Mouse (Mus musculus) splenic B cell, adult 2 months (primary cell): ENCODE measurements around the gene Rhobtb3.

Source experiments
- DNase-seq: peaks from one replicate; pipeline ENCODE4 v3.0.0-alpha.2; 2011; ENCODE audit warnings: low read depth, low spot score
- H3K27me3 ChIP-seq: 2 replicates; pipeline ENCODE4 v1.6.1; 2012; ENCODE audit warnings: mild to moderate bottlenecking, low read length, moderate library complexity, mixed read lengths; ENCODE audit not compliant: control insufficient read depth, poor library complexity, insufficient read depth, severe bottlenecking
- H3K36me3 ChIP-seq: 2 replicates; pipeline ENCODE4 v1.6.1; 2012; ENCODE audit warnings: mild to moderate bottlenecking, low read length, moderate library complexity, mixed read lengths; ENCODE audit not compliant: control insufficient read depth, poor library complexity, insufficient read depth, severe bottlenecking

The Rhobtb3 gene

DNA sequence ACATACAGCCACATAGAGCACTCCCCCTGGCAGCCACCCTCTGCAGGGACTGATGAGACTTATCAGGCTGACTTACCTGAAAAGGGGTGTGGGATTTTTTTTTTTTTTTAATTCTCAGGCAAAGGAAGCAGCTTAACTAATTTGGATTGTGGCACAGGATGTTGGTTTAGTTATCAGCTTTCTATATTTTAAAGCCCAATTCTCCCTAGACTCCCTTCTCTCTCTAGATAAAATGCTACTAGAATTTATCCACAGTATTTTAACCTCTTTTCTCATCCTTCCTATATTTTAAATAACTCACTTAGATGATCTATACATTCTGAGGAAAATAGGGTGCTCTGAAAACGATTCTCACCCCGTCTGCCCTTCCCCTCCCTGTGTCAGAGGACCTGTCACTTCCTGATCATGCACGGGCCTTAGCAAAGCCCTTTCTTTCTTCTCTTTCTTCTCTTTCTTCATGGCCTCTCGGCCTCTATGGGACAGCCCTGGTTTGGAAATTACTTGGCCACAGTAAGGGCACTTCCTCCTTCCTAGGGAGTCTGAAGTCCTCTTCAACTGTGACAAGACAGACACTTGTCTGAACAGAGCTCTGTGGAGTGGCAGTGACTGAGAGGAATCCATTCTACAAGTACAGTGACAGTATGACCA lies 98.1 kb downstream of the Rhobtb3 start:
- Histone ChIP-seq H3K36me3 (no peaks in the 10 kb centered on the region), H3K27me3 (no peaks in the 10 kb centered on the region)
- DNase-seq: peak; percentile 27

DNA sequence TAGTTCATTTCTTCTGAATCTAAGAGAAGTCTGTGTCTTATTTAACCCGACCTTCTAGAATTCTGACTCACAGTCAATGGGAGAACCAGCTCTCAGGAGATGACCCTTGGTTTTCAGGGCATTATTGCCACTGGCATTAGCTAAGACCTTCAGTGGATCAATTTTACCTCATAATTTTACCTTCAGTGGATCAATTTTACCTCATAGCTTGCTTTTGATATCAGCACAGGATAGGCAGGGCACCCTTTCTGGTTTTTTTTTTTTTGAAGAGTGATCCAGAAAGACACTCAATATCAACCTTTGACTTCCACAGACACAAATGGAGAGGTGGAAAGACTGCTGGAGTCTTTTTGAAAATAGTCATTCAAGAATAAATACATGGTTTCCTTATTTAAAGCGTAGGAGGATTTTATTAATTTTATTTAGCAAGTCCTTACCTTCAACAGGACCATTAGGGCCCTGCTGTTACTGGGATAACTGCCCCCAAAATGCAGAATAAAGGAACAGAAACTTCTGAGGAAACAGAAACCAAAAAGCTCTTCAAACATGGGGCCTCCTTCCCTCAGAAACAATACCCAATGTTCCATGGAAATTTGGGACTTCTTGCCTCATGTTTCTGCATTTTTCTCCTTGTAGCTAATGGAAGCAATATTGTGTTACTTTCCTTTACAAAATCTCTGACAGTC lies 98.7 kb downstream of the Rhobtb3 start:
- H3K27me3 ChIP-seq: no peaks in the 10 kb centered on the region
- H3K36me3 ChIP-seq: no peaks in the 10 kb centered on the region
- DNase-seq: no peak

DNA sequence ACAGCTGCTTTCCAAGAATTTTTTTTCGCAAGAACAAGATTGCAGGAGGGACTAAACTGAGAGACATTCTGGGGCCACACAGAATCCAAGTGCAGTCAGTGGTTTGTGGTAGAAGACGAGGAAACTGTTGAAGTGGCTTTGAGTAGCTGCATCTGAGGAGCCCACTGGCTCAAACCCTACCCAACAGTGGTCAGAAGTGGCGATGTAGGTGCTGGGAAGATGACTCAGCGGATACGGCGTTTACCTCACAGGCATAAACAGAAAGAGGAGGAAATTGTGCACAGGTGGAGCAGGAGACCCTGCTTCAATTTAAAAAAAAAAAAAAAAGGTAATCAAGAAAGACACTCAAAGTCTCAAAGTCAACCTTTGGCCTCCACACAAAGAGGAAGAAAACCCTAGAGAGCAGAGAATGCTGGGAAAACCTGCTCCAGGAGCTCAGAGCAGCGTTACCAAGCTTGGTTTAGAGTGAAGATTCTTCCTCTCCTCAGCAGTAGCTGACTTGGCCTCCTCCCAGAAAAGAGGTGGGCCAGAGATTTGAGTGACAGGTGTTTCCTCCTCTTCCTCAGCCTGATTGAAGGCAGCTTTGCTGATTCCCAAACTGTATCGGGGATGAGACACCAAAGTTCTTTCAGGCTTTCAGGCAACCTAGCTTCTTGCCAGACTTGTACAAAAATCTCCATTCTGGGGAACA lies 99.6 kb downstream of the Rhobtb3 start:
- Histone ChIP-seq H3K36me3 (no peaks in the 10 kb centered on the region), H3K27me3 (no peaks in the 10 kb centered on the region)
- DNase-seq: peak; percentile 12

DNA sequence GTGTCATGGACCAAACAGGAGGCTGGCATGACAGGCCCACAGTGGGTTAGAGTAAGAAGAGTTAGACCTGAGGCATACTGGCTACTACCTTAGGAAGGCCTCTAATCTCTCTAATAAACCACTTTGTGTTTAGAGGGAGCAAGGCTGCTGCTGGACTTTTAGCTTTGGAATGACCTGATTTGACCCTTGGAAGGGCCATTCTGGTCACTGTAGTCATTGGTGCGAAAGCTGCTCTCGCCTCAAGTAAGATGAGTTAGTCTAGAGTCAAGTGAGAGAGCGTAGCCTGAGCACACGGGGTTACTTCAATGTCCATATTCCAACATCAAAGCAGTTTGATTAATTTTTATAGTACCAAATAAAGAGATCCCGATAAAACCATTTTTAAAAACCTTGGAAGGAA lies 100.4 kb downstream of the Rhobtb3 start:
- no peak for DNase-seq
- H3K27me3 ChIP-seq: no peaks in the 10 kb centered on the region
- no peaks in the 10 kb centered on the region for H3K36me3 ChIP-seq

DNA sequence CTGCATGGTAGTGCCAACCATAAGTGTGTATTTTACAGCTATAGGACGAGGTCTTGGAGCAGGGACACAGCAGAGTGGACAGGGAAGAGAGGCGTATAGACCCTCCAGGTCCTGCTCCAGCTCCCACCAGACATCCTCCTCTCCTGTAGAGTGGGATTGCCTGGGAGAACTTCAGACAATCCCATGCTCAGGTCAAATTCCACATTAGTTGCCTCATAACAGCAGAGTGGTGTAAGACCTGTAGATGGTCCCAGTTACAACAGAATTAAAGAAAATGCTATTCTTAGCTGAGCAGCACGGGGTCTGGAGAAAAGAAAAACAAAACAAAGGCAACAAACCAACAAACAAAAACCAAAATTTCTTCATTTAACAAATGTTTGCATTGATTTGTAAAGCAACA lies 101.8 kb downstream of the Rhobtb3 start:
- Histone ChIP-seq H3K36me3 (no peaks in the 10 kb centered on the region), H3K27me3 (no peaks in the 10 kb centered on the region)
- DNase-seq: no peak

DNA sequence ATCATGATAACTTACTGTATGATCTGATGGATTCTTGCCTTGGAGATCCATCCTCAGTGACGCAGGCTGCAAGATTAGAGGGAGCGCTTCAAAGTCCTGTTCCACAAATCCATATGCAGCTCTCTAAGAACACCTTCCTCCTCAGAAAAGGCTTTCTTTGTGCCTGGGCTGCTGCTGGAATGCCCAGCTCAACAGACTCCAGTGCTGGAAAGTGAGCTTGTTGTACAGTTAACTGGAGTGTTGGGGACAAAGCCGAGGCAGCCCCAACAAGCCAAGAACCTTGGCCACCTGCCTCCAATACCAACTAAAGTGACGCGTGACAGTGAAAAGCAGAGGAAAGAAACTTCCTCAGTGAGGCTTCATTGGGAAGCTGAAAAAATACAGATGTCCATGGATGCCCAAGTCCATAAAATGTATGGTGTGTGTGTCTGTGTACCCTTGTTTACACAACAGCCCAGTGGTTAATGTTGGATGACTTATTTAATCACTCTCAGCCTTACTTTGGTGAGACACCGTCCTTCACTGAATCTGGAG lies 102.9 kb downstream of the Rhobtb3 start:
- no peak for DNase-seq
- Histone ChIP-seq H3K36me3 (no peaks in the 10 kb centered on the region), H3K27me3 (no peaks in the 10 kb centered on the region)

DNA sequence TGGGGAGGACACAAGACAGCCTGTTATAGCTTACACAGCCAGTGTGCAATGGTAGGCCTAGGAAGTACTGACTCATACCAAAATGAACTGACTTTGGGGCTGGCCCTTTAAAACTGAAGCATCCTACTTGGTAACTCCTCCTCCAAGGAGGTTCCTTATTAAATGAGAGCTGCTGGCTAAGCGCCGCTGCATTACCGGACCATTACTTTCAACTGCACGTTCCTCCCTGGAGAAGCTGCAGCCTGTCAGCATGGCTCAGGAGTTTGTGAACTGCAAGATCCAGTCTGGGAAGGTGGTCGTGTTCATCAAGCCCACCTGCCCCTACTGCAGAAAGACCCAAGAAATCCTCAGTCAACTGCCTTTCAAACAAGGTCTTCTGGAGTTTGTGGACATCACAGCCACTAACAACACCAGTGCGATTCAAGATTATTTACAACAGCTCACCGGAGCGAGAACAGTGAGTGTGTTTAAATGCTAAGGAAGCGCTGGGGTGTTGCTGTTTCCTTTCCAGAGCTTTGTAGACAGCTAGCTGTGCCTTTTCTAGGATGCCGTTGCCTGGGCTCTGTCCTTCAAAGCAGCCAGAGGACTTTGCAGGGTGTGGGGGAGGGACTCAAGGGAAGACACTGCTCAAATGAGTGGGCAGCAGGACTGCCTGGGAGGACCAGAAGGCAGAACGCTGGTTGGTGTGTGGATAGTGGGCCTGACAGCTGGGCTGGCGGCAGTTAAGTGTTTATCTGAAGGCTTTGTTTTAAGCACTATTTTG lies 103.8 kb downstream of the Rhobtb3 start, which contains the start of gene Glrx:
TSS of gene Glrx (plus strand) at position 150 of the 763 bp plus-strand sequence.
- DNase-seq: peak; percentile 69
- H3K36me3 ChIP-seq: no peaks in the 10 kb centered on the region
- H3K27me3 ChIP-seq: no peaks in the 10 kb centered on the region

DNA sequence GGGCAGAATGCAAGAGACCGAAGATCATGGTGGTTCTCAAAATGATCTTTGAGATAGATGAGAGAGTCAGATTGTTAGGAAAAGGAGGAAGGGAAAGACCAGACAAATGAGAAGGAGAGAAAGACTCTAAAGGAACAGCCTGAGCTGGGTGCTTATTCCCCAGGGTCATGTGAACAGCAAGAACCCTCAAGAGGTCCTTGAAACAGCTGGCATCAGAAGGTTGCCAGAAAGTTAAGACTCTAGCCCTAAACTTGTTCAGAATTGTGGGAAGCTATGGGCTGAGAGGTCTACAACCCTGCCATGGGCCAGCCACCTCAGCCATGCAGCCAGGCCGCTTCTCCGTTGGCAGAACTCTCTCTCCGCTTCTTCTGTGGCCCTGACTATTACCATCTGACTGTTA lies 105.2 kb downstream of the Rhobtb3 start:
- DNase-seq: no peak
- Histone ChIP-seq H3K36me3 (no peaks in the 10 kb centered on the region), H3K27me3 (no peaks in the 10 kb centered on the region)

DNA sequence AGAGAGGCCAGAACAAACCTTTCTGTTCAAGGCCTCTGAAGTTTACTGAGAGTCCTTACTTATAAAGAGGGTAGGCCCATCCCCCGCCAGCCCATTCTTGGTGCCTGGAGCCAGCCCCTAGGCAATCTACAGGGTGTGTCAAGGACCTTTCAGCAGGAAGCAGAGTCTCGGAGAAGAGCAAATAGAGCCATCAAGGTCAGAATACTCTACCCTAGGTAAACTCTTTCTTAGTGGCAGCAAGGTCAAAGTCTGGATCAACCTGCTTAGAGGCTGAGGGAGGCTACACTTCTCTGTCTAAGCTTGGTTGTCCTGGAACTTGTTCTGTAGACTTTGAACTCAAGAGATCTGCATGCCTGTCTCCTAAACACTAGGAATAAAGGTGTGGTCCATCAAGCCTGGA lies 108.3 kb downstream of the Rhobtb3 start:
- no peak for DNase-seq
- Histone ChIP-seq H3K36me3 (no peaks in the 10 kb centered on the region), H3K27me3 (no peaks in the 10 kb centered on the region)

DNA sequence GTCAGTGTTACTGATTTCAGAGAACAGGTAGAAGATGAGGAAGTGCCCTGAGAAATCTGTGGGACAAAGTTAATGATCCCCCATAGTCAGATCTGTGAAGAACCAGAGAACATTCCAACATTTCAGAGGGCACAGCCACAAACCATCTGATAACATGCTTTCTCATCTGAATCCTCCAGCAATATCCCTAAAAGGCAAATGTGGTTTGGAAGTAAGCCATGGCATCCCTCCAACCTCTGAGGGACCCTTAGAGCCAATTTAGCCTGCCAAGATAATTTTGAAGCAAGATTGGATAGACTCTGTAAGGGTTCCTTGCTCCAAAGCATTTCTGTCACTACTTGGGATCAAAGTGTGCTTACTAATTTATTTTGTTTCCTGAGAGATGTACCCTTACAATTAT lies 110.2 kb downstream of the Rhobtb3 start:
- no peaks in the 10 kb centered on the region for H3K36me3 ChIP-seq
- H3K27me3 ChIP-seq: no peaks in the 10 kb centered on the region
- DNase-seq: no peak

DNA sequence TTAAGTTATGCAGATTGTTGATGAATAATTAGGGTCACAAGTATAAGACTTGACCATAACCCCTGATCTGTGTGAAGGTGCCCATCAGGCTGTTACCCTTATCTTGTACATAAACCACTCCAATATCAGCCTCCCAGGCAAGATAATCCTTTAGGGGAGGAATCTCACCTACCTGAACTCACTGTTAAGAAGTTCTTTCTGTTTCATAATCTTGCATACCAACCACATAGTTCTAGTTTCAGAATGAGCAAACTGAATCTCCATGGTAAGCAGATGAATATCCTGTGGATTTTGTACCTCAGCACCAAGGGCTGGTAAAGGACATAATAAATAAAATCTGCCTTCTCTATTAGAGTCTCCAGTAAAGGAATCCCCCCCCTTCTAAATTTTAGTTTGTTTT lies 111.0 kb downstream of the Rhobtb3 start:
- Histone ChIP-seq H3K27me3 (no peaks in the 10 kb centered on the region), H3K36me3 (no peaks in the 10 kb centered on the region)
- no peak for DNase-seq

DNA sequence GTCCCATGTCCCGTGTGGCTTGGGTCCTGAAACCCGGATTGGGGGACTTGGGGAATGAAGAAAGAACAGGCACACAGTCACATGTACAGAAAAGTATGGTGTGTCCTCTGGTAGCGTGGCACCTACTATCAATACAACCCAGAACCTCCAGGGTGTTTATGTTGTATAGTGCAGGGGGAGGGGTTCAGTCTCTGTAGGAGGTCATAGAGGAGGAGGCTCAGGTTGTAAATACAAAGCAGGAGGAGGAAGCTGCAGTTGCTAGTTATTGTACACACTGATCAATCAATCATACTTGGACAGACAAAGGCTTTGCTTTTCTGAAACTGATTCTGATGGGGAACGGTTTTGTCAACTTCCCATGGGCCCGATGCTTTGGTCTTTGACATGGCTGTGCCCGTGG lies 112.0 kb downstream of the Rhobtb3 start:
- DNase-seq: no peak
- Histone ChIP-seq H3K36me3 (no peaks in the 10 kb centered on the region), H3K27me3 (no peaks in the 10 kb centered on the region)

DNA sequence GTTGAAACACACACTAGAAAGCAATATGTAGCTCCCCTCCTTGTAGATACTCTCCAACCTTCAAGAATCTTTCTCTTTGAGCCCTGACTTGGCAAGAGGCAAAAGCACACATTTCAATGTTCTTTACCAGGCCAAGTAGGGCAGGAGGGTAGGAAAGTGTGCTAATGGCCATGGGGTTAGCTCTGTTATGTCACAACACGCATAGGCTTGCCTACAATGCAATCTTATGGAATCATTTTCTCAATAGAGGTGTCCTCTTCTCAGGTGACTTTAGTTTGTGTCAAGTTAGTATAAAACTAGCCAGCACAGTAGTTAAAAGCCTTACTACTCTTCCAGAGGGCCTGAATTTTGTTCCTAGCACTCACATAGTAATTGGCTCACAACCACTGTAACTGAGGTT lies 113.0 kb downstream of the Rhobtb3 start:
- no peak for DNase-seq
- Histone ChIP-seq H3K27me3 (no peaks in the 10 kb centered on the region), H3K36me3 (no peaks in the 10 kb centered on the region)

DNA sequence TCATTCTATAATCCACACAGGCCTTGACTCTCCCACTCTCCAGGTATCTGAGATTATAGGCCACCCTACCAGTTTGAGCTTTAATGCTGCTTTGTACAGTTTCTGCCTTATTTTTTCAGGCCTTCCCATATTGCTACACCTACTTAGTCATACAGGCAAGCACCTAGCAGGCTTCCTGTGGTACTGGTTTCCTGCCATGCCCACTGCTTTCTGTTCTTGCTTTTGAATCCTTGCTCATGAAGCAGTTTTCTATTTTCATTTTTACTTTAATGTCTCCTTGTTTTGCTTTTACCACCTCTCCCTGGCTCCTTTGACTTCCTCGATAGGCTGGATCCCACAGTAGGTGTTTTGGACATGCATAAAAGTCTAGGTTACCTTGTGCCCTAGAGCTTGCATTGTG lies 118.3 kb downstream of the Rhobtb3 start:
- no peaks in the 10 kb centered on the region for H3K36me3 ChIP-seq
- H3K27me3 ChIP-seq: no peaks in the 10 kb centered on the region
- DNase-seq: peak; percentile 11
